In genomic region chr14:55092011-55092577, GRCm38 (mm10) we compare ENCODE assay signal across 8 mouse cellular contexts. TPM values are rescaled to one million over a fixed set of nuclear protein-coding genes. Genes with fewer than 3 reads are reported as not detected.
DNase-seq lines count a peak whose midpoint lies in the region; ATAC-seq and TF ChIP-seq lines count a peak whose summit lies in the region.

Gene Zfhx2 (minus strand): TSS chr14:55092324.

- peaks cover 4% of the 10 kb centered on the region for H3K4me1 ChIP-seq in bone marrow, adult 2 months (ENCODE audit: control insufficient read depth, insufficient read depth, low read length)
- H3K4me1 ChIP-seq in embryonic facial prominence, embryonic 15.5 days = peaks cover 43% of the 10 kb centered on the region
- peaks cover 62% of the 10 kb centered on the region for H3K4me1 ChIP-seq in heart, embryonic 10.5 days
- H3K4me1 ChIP-seq in kidney, embryonic 15.5 days = peaks cover 47% of the 10 kb centered on the region

- peak; percentile 35; the same call in 1 of the 2 replicates for TF ChIP-seq POLR2A in bone marrow, adult 2 months (IDR thresholded peaks at IDR 0.05; ENCODE audit: borderline replicate concordance, control insufficient read depth, low read depth, low read length)

- H3K27me3 ChIP-seq in embryonic facial prominence, embryonic 15.5 days = no peaks in the 10 kb centered on the region
- H3K27me3 ChIP-seq in heart, embryonic 10.5 days (ENCODE audit: insufficient read depth, poor library complexity, severe bottlenecking) = no peaks in the 10 kb centered on the region; the same call in 1 of the 2 replicates
- H3K27me3 ChIP-seq in kidney, embryonic 15.5 days = no peaks in the 10 kb centered on the region

- under 1% methylated on average over 34 of the region's 34 CpGs for WGBS in bone marrow, adult 2 months
- WGBS in embryonic facial prominence, embryonic 15.5 days = under 1% methylated on average over 34 of the region's 34 CpGs
- WGBS in heart, embryonic 10.5 days = under 1% methylated on average over 34 of the region's 34 CpGs
- under 1% methylated on average over 34 of the region's 34 CpGs for WGBS in kidney, embryonic 15.5 days

- H3K9me3 ChIP-seq in embryonic facial prominence, embryonic 15.5 days (replicated peaks) = no peaks in the 10 kb centered on the region
- H3K9me3 ChIP-seq in heart, embryonic 10.5 days = no peaks in the 10 kb centered on the region
- H3K9me3 ChIP-seq in kidney, embryonic 15.5 days (replicated peaks) = no peaks in the 10 kb centered on the region

- DNase-seq in 416B (ENCODE audit: low read depth) = peak; percentile 91
- DNase-seq in heart, embryonic 10.5 days (ENCODE audit: low spot score) = peak; percentile 97
- peak; percentile 94 for DNase-seq in liver
- peak; percentile 92 to 95 for DNase-seq in spleen, postnatal 4 days (ENCODE audit: low spot score in 2 of 2)

- no peak within 1 kb of the TSS for H3K27ac ChIP-seq in bone marrow, adult 2 months (ENCODE audit: control insufficient read depth, insufficient read depth, low read depth, low read length, poor library complexity)
- peak within 1 kb of the TSS; percentile 65 for H3K27ac ChIP-seq in embryonic facial prominence, embryonic 15.5 days (replicated peaks)
- H3K27ac ChIP-seq in heart, embryonic 10.5 days = peak within 1 kb of the TSS; percentile 87
- peak within 1 kb of the TSS; percentile 90 for H3K27ac ChIP-seq in kidney, embryonic 15.5 days

- ATAC-seq in embryonic facial prominence, embryonic 15.5 days (ENCODE audit: insufficient number of reproducible peaks, low FRiP score, low TSS enrichment, low read depth) = peak; percentile 90
- peak; percentile 89 for ATAC-seq in kidney, embryonic 15.5 days (replicated peaks; ENCODE audit: low FRiP score)
- peak; percentile 70 for ATAC-seq in monocyte, adult 5-6 weeks (replicated peaks; ENCODE audit: insufficient number of reproducible peaks, low FRiP score, low TSS enrichment, poor library complexity, severe bottlenecking)

- H3K4me2 ChIP-seq in embryonic facial prominence, embryonic 15.5 days (replicated peaks) = peak within 1 kb of the TSS; percentile 76
- H3K4me2 ChIP-seq in kidney, embryonic 15.5 days = peak within 1 kb of the TSS; percentile 87

- peak within 1 kb of the TSS; percentile 86 for H3K4me3 ChIP-seq in bone marrow, adult 2 months (replicated peaks; ENCODE audit: control insufficient read depth, low read depth, low read length)
- peak within 1 kb of the TSS; percentile 56 for H3K4me3 ChIP-seq in embryonic facial prominence, embryonic 15.5 days (replicated peaks)
- H3K4me3 ChIP-seq in heart, embryonic 10.5 days = peak within 1 kb of the TSS; percentile 74
- H3K4me3 ChIP-seq in kidney, embryonic 15.5 days (replicated peaks) = peak within 1 kb of the TSS; percentile 65

- H3K9ac ChIP-seq in embryonic facial prominence, embryonic 15.5 days = peak within 1 kb of the TSS; percentile 47
- H3K9ac ChIP-seq in kidney, embryonic 15.5 days = peak within 1 kb of the TSS; percentile 64

- TF ChIP-seq CTCF in bone marrow, adult 2 months (IDR thresholded peaks at IDR 0.05; ENCODE audit: control insufficient read depth, insufficient read depth, low read length) = no peak

- no peaks in the 10 kb centered on the region for H3K36me3 ChIP-seq in embryonic facial prominence, embryonic 15.5 days
- H3K36me3 ChIP-seq in heart, embryonic 10.5 days = peaks cover 1% of the 10 kb centered on the region; the same call in 1 of the 2 replicates
- no peaks in the 10 kb centered on the region for H3K36me3 ChIP-seq in kidney, embryonic 15.5 days

RNA-seq across cellular contexts. Expression of gene Zfhx2, which starts in this region (rescaled TPM):
- 4.0 and 5.3 TPM in 2 replicates for polyA plus RNA-seq in bone marrow, adult 2 months (2011; ENCODE audit: insufficient read depth, insufficient read length, low replicate concordance, missing spikeins)
- polyA plus RNA-seq in embryonic facial prominence, embryonic 15.5 days (2015; fragmentation: Nextera tagmentation; extraction: Ambion mirVana) = 4.2 and 5.0 TPM in 2 replicates
- polyA plus RNA-seq in heart, embryonic 10.5 days (2016; fragmentation: Nextera tagmentation; extraction: Ambion mirVana) = 3.8 and 4.2 TPM in 2 replicates
- 6.0 and 6.5 TPM in 2 replicates for polyA plus RNA-seq in kidney, embryonic 15.5 days (2015; fragmentation: Nextera tagmentation; extraction: Ambion mirVana)
- total RNA-seq in monocyte, adult 5-6 weeks (2017) = 2.0 to 7.8 TPM (median 2.4 TPM) in 3 replicates
